Mouse (Mus musculus) ES-Bruce4 (cell line): Measurements from ENCODE around the gene Raly. TPM values are rescaled to one million over a fixed set of nuclear protein-coding genes. Genes with fewer than 3 reads are reported as not detected.

Experiments
- H3K27ac ChIP-seq: 2 replicates; pipeline ENCODE4 v1.5.1; 2012; ENCODE audit warnings: low read length, inconsistent platforms; ENCODE audit not compliant: insufficient read depth
- H3K27me3 ChIP-seq: 2 replicates; pipeline ENCODE4 v1.6.1; 2012; ENCODE audit warnings: mild to moderate bottlenecking, low read length, inconsistent platforms; ENCODE audit not compliant: control insufficient read depth, poor library complexity, insufficient read depth, severe bottlenecking
- H3K36me3 ChIP-seq: 2 replicates; pipeline ENCODE4 v1.6.1; 2012; ENCODE audit warnings: inconsistent platforms, mild to moderate bottlenecking, low read length, moderate library complexity; ENCODE audit not compliant: control insufficient read depth, poor library complexity, insufficient read depth, severe bottlenecking
- H3K4me1 ChIP-seq: one replicate; pipeline ENCODE4 v1.8.1; 2011; ENCODE audit warnings: low read length; ENCODE audit not compliant: control insufficient read depth, insufficient read depth
- H3K4me3 ChIP-seq: 2 replicates; pipeline ENCODE4 v1.5.1; 2011; ENCODE audit warnings: low read depth, mild to moderate bottlenecking, low read length
- H3K9ac ChIP-seq: 2 replicates; pipeline ENCODE4 v1.6.1; 2012; ENCODE audit warnings: low read depth, mild to moderate bottlenecking, inconsistent platforms; ENCODE audit not compliant: poor library complexity, severe bottlenecking
- H3K9me3 ChIP-seq: replicated peaks from 2 replicates; pipeline ENCODE4 v1.6.1; 2012; ENCODE audit warnings: mild to moderate bottlenecking, low read length, inconsistent platforms; ENCODE audit not compliant: control insufficient read depth, poor library complexity, insufficient read depth, severe bottlenecking
- CTCF ChIP-seq: IDR thresholded peaks from one replicate; pipeline ENCODE4 v1.8.1; 2011; ENCODE audit warnings: low read depth, low read length
- EP300 ChIP-seq: IDR thresholded peaks from 2 replicates; pipeline ENCODE4 v1.6.1; 2011; ENCODE audit warnings: low read depth, low read length; ENCODE audit not compliant: insufficient read depth
- POLR2A ChIP-seq: IDR thresholded peaks from one replicate; pipeline ENCODE4 v1.8.1; 2011; ENCODE audit warnings: low read length; ENCODE audit not compliant: insufficient read depth
- polyA plus RNA-seq: library from polyadenylated mRNA; stranded (reverse); fragments of >200 nt; gene quantifications from 2 replicates; pipeline ENCODE4 v1.2.4, GENCODE M21; 2011; ENCODE audit warnings: low read depth; ENCODE audit not compliant: missing spikeins, insufficient read depth, insufficient read length

Gene Raly
- polyA plus RNA-seq, 1 experiment, result 241 TPM

- Histone ChIP-seq H3K4me1 (no peaks in the 10 kb centered on the region), H3K27ac (no peak overlapping the region), H3K36me3 (no peaks in the 10 kb centered on the region), H3K27me3 (no peaks in the 10 kb centered on the region), H3K4me3 (no peak overlapping the region), H3K9ac (no peak overlapping the region), H3K9me3 (no peaks in the 10 kb centered on the region)
- no peak for TF ChIP-seq EP300
- TF ChIP-seq CTCF, result no peak
- TF ChIP-seq POLR2A, result no peak
Observed at GRCm38 (mm10) chr2:154751924-154752323, 39.0 kb upstream of the Raly start.

- Histone ChIP-seq H3K9ac (no peak overlapping the region), H3K27ac (no peak overlapping the region), H3K4me1 (no peaks in the 10 kb centered on the region), H3K9me3 (no peaks in the 10 kb centered on the region), H3K27me3 (no peaks in the 10 kb centered on the region), H3K36me3 (no peaks in the 10 kb centered on the region), H3K4me3 (no peak overlapping the region)
- TF ChIP-seq EP300 (no peak), CTCF (no peak), POLR2A (no peak)
Observed at GRCm38 (mm10) chr2:154754068-154754560, 36.8 kb upstream of the Raly start.

- no peak overlapping the region for H3K4me3 ChIP-seq
- H3K27me3 ChIP-seq, result no peaks in the 10 kb centered on the region
Observed at GRCm38 (mm10) chr2:154755791-154756190, 35.1 kb upstream of the Raly start.

GRCm38 (mm10) chr2:154757691-154758090 is 33.2 kb upstream of the Raly start:
- no peaks in the 10 kb centered on the region for H3K27me3 ChIP-seq
- no peak overlapping the region for H3K4me3 ChIP-seq
- peaks cover 3% of the 10 kb centered on the region; the same call in 1 of the 2 replicates for H3K9me3 ChIP-seq
- TF ChIP-seq CTCF (no peak), POLR2A (no peak), EP300 (no peak)
- no peak overlapping the region for H3K27ac ChIP-seq
- no peaks in the 10 kb centered on the region for H3K4me1 ChIP-seq
- H3K36me3 ChIP-seq, result no peaks in the 10 kb centered on the region
- H3K9ac ChIP-seq, result no peak overlapping the region

More at GRCm38 (mm10) chr2:154755791-154756190, 35.1 kb upstream of the Raly start:
- H3K9ac ChIP-seq, result no peak overlapping the region
- H3K4me1 ChIP-seq, result no peaks in the 10 kb centered on the region
- H3K36me3 ChIP-seq, result no peaks in the 10 kb centered on the region
- peaks cover 3% of the 10 kb centered on the region; the same call in 1 of the 2 replicates for H3K9me3 ChIP-seq
- TF ChIP-seq POLR2A (no peak), CTCF (peak; percentile 7)
- no peak overlapping the region for H3K27ac ChIP-seq

GRCm38 (mm10) chr2:154758454-154758853 is 32.4 kb upstream of the Raly start:
- Histone ChIP-seq H3K4me3 (no peak overlapping the region), H3K9me3 (peaks cover 3% of the 10 kb centered on the region; the same call in 1 of the 2 replicates)

GRCm38 (mm10) chr2:154763226-154763625 is 27.7 kb upstream of the Raly start:
- Histone ChIP-seq H3K27me3 (no peaks in the 10 kb centered on the region), H3K4me1 (no peaks in the 10 kb centered on the region), H3K9me3 (peaks cover 3% of the 10 kb centered on the region; the same call in 1 of the 2 replicates), H3K27ac (no peak overlapping the region), H3K36me3 (no peaks in the 10 kb centered on the region), H3K4me3 (no peak overlapping the region), H3K9ac (no peak overlapping the region)
- TF ChIP-seq EP300, result no peak
- no peak for TF ChIP-seq CTCF
- TF ChIP-seq POLR2A, result no peak

More at GRCm38 (mm10) chr2:154758454-154758853, 32.4 kb upstream of the Raly start:
- TF ChIP-seq CTCF, result no peak
- no peak for TF ChIP-seq EP300
- TF ChIP-seq POLR2A, result no peak
- no peaks in the 10 kb centered on the region for H3K36me3 ChIP-seq
- H3K27me3 ChIP-seq, result no peaks in the 10 kb centered on the region
- no peak overlapping the region for H3K27ac ChIP-seq
- no peak overlapping the region for H3K9ac ChIP-seq
- H3K4me1 ChIP-seq, result no peaks in the 10 kb centered on the region
